Mouse (Mus musculus): ENCODE measurements around the gene Gm3417.
A peak's percentile ranks its signal among the peaks of the same experiment; 100 is the strongest.
"Not testable (repeated sequence)": the region's sequence is repeated elsewhere in the genome, so short reads cannot be mapped to it uniquely, and the experiment has no call there.

Gm3417 gene

DNA sequence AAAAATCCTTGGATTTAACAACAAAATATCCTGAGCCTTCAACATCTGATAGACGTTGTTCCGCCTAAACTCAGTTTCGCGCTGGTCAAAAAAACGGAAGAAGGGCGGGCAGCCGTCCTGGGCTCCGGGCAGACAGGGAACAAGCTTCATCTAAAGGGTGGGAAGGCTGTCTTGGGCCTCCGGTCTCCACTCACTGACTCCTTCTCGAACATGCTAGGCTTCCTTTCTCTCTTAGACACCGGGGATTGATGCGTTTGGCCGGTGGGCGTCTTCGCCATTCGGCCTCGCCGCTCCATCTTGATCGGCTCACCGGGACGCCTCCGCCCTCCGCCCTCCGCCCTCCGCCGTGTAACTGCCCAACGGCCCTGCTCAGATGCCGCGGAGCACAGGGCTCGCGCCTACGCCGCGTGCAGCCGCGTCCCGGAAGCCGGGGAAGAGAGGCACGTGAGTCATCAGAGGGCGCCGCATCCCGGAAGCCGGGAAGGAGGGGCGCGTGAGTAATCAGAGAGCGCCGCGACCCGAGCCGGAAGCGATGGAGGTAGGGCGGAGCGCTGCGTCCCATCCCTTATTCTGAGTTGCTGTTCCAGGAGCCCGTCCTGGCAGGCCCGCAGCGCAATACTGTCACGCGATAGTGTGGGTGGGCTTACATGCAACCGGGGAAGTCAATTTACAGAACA is at the start of gene Gm3417, which contains the start of gene 9030025P20Rik:
Gene Gm3417, minus strand, starts transcription at position 429 of the 677 bp plus-strand sequence.
Gene 9030025P20Rik, plus strand, starts transcription at position 107 of the 677 bp plus-strand sequence.
- not testable (repeated sequence) for DNase-seq (ENCODE audit: low spot score in 2 of 2)

DNA sequence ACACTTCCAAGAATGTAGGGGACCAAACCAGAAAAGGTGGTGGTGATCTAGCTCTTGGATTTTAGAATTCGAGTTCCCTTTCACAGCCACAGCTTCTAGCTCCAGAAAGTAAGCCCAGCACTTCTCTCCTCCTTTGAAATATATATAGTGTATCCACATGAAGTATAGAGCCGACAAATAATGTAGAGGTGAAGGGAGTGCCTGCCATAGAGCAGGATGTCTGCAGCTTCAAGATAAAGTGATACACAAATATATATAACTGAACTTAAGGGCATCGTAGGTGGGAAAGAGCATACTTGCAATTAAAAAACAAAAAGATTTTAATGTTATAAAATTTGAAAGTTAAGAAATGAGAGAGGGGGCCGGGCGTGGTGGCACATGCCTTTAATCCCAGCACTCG is 46.9 kb upstream of the Gm3417 start:
- not testable (repeated sequence) for DNase-seq (ENCODE audit: low spot score in 2 of 2)

DNA sequence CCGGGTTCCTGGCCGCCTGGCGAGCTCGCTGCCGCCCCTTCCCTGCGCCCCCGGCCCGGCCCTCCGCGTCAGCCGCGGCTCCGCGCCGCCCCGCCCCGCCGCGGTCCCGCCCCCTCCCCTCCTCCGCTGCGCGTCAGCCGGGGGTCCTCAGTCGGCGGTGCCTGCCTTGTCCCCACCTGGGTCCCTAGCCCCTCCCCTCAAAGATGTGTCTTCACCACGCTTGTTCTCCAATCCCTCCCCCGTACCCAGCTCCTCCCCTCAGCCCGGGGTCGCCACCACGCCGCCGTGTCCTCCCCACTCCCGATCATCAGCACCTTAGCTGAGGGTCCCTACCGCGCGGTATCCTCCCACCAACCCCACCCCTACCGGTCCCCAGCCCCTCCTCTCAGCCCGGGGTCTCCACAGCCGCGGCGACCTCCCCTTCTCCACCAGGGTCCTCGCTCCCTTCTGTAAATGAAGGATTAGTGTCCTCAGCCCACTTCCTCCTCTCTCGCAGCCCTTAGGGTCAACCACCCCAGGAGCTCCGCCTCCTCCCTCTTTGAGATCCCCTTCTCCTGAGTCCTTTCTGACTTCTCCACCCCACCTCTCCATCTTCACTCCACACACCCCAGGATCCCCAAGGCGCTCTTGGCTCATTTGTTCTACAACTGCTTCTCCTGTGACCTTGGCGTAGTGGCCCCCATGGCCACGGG is 46.1 kb upstream of the Gm3417 start:
- DNase-seq (ENCODE audit: low spot score in 2 of 2) = not testable (repeated sequence)

DNA sequence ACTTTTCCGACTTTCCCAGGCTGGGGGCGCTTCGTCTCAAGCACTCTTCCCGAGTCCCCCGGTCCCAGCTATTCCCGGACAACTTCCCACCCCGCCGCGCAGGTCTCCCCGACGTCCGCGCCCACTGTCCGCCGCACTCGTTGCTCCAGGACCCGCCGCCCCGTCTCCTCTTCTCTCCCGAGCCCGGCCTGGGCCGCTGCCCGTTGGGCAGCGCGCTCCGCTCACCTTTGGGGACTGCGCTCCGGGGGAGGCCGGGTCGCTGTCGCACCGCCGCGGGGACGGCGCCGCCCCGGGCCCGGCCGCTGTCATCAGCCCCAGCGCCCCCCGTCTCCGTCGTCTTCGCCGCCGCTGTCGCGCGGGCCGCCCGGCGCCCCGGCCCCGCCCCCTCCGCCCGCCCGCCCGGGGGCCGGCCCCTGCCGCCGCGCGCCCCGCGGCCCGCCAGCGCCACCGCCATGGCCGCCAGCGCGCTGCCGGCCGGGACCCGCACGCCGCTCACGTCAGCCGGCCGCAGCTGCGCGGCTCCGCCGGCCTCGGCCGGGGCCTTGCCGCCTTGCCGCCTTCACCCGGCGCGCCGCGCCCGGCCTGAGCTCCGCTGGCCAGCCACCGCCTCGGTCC is 45.4 kb upstream of the Gm3417 start:
- DNase-seq (ENCODE audit: low spot score in 2 of 2) = not testable (repeated sequence)

DNA sequence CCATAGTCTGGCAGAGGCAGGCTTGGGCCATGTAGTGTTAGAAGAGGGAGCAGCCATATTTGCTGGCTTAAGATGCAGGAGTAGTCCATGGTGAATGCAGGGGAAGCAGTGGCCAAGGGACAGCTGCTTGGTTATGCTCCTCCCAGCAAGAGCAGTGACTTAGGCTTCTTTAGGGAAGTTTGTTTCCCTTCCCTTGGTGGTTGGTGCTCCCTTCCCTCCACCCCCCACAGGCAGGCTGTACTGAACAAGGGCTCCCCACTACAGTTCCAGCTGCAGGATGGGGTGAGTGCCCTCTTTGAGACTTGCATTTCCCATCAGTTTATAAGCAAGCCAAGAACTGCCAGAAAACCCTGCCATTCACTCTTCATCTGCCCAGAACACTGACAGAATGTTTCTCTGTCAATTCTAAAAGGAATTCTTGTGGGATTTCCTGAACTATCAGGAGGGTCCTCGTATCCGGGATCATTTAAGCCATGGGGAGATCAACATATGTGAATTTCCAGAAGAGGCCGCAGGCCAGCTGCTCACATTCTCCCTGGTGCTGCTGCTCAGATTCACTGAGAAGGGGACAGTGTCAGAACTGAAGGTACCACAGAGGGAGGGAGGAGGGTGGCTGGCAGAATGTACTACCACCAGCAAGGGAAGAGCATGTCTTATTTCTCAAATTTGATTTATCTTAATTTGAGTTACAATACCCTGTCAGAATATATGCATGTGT is 43.1 kb upstream of the Gm3417 start:
- peak; percentile 43 to 59 for DNase-seq (ENCODE audit: low spot score in 2 of 2)

DNA sequence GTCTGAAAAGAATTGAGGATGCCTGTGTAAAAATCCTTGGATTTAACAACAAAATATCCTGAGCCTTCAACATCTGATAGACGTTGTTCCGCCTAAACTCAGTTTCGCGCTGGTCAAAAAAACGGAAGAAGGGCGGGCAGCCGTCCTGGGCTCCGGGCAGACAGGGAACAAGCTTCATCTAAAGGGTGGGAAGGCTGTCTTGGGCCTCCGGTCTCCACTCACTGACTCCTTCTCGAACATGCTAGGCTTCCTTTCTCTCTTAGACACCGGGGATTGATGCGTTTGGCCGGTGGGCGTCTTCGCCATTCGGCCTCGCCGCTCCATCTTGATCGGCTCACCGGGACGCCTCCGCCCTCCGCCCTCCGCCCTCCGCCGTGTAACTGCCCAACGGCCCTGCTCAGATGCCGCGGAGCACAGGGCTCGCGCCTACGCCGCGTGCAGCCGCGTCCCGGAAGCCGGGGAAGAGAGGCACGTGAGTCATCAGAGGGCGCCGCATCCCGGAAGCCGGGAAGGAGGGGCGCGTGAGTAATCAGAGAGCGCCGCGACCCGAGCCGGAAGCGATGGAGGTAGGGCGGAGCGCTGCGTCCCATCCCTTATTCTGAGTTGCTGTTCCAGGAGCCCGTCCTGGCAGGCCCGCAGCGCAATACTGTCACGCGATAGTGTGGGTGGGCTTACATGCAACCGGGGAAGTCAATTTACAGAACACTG is 31.3 kb upstream of the Gm3417 start, which contains the start of gene Gm3435:
Gene Gm3435, plus strand, starts transcription at position 471 of the 708 bp plus-strand sequence.
- DNase-seq (ENCODE audit: low spot score in 2 of 2) = not testable (repeated sequence)

DNA sequence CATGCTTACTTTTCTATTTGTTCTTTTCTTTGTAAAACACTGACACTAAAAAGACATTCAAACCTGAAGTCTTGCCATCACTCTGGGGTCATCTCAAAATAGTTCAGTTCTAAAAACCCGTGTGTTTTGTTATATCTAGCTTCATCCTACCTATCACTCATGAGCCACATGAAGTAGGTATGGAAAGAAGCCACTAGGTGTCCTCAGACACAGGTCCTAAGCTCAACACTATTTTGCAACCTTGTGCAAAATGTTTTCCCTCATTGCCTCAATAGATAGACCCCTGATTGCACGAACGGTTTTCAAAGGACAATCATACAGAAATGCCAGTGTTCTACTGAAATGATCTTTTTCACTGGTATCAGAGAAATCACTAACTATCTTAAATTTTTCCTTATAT is 30.5 kb upstream of the Gm3417 start:
- not testable (repeated sequence) for DNase-seq (ENCODE audit: low spot score in 2 of 2)

DNA sequence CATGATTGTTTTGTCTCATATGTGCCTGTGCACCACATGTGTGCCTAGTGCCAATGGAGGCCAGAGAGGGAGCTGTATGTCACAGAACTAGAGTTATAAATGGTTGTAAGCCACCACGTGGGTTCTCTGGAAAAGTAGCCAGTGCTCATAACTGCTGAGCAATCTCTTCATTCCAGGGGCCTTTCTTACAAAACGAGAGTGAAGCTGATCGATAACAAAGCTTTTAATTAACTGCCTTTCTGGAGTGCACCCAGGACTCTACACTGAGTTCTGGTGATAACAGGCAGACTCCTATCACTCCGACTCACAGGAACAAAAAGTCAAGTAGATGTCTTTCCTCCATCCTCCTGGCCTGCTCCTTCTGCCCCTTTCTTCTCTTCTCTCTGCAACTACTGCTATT is 21.5 kb upstream of the Gm3417 start:
- not testable (repeated sequence) for DNase-seq (ENCODE audit: low spot score in 2 of 2)

DNA sequence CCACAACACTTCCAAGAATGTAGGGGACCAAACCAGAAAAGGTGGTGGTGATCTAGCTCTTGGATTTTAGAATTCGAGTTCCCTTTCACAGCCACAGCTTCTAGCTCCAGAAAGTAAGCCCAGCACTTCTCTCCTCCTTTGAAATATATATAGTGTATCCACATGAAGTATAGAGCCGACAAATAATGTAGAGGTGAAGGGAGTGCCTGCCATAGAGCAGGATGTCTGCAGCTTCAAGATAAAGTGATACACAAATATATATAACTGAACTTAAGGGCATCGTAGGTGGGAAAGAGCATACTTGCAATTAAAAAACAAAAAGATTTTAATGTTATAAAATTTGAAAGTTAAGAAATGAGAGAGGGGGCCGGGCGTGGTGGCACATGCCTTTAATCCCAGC is 15.6 kb upstream of the Gm3417 start:
- DNase-seq (ENCODE audit: low spot score in 2 of 2) = not testable (repeated sequence)

DNA sequence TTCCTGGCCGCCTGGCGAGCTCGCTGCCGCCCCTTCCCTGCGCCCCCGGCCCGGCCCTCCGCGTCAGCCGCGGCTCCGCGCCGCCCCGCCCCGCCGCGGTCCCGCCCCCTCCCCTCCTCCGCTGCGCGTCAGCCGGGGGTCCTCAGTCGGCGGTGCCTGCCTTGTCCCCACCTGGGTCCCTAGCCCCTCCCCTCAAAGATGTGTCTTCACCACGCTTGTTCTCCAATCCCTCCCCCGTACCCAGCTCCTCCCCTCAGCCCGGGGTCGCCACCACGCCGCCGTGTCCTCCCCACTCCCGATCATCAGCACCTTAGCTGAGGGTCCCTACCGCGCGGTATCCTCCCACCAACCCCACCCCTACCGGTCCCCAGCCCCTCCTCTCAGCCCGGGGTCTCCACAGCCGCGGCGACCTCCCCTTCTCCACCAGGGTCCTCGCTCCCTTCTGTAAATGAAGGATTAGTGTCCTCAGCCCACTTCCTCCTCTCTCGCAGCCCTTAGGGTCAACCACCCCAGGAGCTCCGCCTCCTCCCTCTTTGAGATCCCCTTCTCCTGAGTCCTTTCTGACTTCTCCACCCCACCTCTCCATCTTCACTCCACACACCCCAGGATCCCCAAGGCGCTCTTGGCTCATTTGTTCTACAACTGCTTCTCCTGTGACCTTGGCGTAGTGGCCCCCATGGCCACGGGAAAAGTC is 14.7 kb upstream of the Gm3417 start:
- DNase-seq (ENCODE audit: low spot score in 2 of 2) = not testable (repeated sequence)

DNA sequence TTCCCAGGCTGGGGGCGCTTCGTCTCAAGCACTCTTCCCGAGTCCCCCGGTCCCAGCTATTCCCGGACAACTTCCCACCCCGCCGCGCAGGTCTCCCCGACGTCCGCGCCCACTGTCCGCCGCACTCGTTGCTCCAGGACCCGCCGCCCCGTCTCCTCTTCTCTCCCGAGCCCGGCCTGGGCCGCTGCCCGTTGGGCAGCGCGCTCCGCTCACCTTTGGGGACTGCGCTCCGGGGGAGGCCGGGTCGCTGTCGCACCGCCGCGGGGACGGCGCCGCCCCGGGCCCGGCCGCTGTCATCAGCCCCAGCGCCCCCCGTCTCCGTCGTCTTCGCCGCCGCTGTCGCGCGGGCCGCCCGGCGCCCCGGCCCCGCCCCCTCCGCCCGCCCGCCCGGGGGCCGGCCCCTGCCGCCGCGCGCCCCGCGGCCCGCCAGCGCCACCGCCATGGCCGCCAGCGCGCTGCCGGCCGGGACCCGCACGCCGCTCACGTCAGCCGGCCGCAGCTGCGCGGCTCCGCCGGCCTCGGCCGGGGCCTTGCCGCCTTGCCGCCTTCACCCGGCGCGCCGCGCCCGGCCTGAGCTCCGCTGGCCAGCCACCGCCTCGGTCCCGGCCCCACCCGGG is 14.0 kb upstream of the Gm3417 start:
- not testable (repeated sequence) for DNase-seq (ENCODE audit: low spot score in 2 of 2)

DNA sequence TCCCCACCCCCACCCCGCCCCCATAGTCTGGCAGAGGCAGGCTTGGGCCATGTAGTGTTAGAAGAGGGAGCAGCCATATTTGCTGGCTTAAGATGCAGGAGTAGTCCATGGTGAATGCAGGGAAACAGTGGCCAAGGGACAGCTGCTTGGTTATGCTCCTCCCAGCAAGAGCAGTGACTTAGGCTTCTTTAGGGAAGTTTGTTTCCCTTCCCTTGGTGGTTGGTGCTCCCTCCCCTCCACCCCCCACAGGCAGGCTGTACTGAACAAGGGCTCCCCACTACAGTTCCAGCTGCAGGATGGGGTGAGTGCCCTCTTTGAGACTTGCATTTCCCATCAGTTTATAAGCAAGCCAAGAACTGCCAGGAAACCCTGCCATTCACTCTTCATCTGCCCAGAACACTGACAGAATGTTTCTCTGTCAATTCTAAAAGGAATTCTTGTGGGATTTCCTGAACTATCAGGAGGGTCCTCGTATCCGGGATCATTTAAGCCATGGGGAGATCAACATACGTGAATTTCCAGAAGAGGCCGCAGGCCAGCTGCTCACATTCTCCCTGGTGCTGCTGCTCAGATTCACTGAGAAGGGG is 11.6 kb upstream of the Gm3417 start:
- not testable (repeated sequence) for DNase-seq (ENCODE audit: low spot score in 2 of 2)

DNA sequence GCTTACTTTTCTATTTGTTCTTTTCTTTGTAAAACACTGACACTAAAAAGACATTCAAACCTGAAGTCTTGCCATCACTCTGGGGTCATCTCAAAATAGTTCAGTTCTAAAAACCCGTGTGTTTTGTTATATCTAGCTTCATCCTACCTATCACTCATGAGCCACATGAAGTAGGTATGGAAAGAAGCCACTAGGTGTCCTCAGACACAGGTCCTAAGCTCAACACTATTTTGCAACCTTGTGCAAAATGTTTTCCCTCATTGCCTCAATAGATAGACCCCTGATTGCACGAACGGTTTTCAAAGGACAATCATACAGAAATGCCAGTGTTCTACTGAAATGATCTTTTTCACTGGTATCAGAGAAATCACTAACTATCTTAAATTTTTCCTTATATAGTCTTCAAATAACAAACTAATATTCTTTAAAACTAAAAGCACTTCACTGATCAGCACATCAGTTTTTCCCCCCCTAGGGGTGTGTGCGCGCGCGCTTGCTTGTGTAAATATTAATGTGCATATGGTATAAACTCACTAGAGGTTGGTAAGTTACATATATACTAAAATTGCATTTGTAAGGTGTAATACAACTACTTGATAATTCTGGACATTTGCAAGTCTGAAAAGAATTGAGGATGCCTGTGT is 750 bp downstream of the Gm3417 start:
- DNase-seq (ENCODE audit: low spot score in 2 of 2) = not testable (repeated sequence)

DNA sequence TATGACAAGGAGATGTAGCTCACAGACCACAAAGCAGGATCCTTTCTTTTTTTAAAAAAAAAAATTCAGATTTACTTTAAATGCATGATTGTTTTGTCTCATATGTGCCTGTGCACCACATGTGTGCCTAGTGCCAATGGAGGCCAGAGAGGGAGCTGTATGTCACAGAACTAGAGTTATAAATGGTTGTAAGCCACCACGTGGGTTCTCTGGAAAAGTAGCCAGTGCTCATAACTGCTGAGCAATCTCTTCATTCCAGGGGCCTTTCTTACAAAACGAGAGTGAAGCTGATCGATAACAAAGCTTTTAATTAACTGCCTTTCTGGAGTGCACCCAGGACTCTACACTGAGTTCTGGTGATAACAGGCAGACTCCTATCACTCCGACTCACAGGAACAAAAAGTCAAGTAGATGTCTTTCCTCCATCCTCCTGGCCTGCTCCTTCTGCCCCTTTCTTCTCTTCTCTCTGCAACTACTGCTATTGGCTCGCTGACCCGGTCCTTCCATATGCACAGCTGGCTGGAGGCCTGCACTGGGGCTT is 10.1 kb downstream of the Gm3417 start:
- DNase-seq (ENCODE audit: low spot score in 2 of 2) = not testable (repeated sequence)

DNA sequence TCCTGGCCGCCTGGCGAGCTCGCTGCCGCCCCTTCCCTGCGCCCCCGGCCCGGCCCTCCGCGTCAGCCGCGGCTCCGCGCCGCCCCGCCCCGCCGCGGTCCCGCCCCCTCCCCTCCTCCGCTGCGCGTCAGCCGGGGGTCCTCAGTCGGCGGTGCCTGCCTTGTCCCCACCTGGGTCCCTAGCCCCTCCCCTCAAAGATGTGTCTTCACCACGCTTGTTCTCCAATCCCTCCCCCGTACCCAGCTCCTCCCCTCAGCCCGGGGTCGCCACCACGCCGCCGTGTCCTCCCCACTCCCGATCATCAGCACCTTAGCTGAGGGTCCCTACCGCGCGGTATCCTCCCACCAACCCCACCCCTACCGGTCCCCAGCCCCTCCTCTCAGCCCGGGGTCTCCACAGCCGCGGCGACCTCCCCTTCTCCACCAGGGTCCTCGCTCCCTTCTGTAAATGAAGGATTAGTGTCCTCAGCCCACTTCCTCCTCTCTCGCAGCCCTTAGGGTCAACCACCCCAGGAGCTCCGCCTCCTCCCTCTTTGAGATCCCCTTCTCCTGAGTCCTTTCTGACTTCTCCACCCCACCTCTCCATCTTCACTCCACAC is 16.9 kb downstream of the Gm3417 start:
- not testable (repeated sequence) for DNase-seq (ENCODE audit: low spot score in 2 of 2)

DNA sequence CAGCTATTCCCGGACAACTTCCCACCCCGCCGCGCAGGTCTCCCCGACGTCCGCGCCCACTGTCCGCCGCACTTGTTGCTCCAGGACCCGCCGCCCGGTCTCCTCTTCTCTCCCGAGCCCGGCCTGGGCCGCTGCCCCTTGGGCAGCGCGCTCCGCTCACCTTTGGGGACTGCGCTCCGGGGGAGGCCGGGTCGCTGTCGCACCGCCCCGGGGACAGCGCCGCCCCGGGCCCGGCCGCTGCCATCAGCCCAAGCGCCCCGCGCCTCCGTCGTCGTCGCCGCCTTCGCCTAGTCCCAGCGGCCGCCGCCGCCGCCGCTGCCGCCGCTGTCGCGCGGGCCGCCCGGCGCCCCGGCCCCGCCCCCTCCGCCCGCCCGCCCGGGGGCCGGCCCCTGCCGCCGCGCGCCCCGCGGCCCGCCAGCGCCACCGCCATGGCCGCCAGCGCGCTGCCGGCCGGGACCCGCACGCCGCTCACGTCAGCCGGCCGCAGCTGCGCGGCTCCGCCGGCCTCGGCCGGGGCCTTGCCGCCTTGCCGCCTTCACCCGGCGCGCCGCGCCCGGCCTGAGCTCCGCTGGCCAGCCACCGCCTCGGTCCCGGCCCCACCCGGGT is 17.5 kb downstream of the Gm3417 start, which contains the start of gene Phf10:
Gene Phf10, minus strand, starts transcription at position 323 of the 606 bp plus-strand sequence.
- peak; percentile 9 to 35 for DNase-seq (ENCODE audit: low spot score in 2 of 2)

DNA sequence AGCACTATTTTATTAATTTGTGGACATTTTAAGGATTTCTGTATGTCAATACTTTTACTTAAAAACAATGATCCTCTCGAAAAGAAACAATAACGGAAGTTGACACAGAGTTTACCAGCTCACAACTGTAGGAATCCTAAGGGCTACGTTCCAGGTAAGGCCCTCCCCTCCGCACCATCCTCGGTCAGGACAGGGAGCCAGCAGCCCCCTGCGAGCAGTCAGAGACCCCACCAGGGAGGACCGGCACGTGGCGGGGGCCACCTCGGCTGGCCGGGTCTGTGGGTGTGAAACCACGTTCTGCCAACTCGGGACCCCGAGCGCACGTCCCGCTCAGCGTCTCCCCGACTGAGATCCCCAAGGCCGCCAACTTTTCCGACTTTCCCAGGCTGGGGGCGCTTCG is 18.1 kb downstream of the Gm3417 start:
- no peak for DNase-seq (ENCODE audit: low spot score in 2 of 2)

DNA sequence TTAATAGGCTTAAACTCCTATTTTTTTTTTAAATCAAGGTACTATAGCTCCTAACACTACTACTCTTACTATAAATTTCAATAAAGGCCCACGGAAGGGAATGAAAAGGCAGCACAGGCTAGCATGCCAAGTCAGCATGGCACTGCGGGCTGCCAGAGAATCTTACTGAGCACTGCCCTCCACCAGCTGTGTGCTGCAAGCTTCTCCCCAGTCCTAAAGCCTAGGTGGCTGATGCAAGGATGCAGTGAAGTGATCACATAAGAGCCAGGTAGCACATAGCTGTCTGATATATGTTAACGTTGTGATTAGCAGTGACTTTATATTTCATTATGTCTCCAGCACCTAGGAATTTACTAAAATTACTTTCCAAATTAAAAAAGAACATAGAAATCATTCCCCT is 18.6 kb downstream of the Gm3417 start:
- DNase-seq (ENCODE audit: low spot score in 2 of 2) = no peak

Data from heart, adult 9 months (tissue).